Mouse (Mus musculus): ENCODE data around the gene Fat2.

Fat2 gene

DNA sequence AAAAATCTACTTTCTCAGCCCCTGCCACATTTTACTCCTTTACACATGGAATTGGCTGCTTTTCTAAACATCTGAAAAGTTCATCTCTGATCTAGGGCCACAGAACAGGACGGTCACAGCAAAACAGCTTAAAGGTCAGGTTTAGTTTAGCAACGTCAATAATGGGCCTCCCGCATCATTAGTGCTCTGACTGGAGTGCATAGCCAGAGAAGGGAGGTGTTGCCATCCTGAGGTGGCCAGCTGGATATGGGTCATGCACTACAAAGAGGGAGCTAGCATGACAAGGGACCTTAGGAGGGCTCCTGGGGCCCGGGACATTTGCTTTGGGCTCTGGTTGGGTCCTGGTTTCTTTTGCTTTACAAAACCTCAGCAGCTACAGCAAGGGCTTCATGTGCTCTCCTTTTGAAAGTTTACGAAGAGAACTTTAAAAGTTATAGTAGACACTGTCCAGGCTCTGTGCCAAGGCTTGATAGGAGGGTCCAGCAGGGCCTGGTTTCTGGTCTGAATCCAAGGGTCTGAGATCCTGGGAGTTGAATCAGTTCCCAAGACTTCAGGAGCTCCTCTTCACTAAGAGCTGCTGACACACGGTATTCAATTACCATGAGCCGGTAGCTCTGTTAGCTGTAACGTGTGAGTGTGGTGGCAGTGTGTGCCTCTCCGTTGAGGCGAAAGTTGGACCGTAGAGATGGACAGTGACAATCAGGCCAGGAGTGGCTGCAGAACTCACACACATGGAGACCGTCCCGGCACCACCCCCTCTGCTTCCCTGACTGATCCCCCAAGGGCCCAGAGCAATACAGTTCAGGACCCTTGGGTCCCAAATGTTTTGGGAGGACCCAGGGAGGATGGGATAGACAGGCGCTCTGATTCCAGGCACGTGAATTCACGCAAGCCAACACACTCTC is 6.2 kb downstream of the Fat2 start:
- DNase-seq: peak; percentile 32

DNA sequence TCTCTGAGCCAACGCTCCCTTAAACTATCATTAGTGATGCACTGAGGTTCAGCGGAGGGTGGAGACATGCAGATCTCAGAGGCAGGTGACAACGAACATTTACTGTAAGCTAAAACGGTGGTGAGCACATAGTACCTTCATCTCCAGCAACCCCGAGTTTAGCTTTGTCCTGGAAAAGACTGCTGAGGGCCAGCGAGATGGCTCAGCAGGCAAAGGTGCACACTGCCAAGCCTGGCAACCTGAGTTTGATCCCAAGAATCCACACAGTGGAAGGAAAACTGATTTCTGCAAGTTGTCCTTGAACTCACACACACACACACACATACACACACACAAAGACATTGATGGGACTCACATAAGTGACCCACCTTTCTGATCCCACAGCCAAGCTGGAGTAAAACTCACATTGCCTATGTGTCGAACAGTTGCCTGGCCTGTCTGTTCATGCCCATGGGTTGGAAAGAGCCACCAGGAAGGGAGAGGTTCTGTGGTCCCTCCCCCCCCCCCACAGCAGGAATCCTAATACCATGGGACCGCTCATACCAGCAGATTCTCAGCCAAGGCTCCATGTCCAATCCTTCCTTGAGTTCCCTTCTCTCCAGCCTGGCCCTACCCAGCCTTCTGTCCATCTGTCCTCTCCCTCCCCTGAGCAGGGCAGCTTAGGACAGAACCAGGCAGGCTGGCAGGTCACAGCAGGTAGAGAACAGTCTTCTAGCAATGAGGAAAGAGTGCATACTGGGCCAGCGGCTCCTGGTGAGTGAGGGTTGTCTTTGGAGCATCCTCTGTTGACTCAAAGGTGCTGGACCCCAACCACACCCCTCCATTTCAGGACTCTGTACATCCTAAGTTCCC is 8.6 kb downstream of the Fat2 start:
- no peak for DNase-seq

DNA sequence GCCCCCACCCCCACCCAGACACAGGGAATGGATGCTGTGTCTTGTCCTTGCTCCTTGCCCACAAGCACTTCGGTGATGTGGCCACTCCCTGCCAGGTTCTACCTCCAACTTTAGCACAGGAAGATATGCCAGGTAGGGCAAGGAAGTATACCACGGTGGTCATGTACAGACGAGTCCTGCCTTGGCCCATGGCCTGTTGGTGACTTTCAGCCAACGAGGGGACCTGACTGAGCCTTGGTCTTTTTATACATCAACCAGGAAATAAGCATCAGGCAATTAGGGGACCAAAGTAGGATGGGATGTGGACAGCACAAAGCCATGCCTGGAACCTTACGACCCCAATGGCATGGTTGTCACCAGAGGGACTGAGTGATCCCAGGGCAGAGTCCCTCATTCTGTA is 9.3 kb downstream of the Fat2 start:
- no peak for DNase-seq

DNA sequence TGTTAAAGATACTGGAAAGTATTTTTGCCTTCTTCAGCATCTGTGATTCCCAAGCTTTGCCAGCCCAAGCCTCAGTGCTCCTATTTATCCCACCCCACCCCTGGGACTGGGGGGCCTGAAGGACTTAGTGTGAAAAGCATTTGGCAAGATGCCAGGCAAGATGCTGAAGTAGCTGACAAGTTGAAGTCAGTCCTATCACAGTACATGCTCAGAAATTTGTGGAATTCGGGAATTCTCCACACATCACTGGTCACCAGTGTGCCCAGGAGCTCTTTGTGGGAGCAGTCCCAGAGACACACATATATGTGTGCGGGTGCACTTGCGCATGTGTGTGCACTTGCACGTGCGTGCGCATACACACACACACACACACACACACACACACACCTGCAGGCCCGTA is 10.2 kb downstream of the Fat2 start:
- peak; percentile 37 for DNase-seq

DNA sequence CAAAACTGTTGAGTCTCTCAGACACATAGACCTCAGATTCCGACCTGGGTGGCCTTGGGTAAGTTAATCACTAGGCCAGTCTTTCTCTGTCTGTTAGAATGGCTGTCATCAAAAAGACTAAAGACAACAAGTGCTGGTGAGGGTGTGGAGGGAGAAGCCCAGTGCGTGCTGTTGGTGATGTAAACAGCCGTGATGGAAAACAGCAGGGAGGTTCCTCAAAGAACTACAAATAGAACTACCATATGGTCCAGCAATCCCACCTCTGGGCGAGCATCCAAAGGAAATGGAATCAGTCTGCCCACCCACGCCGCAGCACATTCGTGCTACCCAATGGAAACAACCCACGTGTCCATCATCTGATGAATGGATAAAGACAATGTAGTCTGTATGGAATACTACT is 12.5 kb downstream of the Fat2 start:
- no peak for DNase-seq

DNA sequence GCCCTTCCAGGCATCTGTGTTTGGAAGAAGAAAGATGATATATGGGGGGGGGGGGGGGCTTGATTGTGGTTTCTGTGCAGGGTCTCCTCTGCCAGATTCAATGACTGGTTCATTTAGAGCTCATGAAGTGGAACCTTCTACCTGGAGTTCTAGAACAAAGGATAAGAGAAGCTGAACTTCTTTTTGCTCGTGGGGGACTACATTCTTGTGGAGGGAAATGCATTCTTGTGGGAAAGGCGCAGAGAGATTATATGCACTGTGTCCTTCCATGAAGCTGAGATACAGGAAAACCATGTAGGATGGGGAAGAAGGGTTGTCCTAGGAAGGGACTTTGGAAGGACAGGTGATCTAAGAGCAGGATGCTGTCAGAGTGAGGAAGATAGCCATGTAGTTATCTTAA is 15.4 kb downstream of the Fat2 start:
- DNase-seq: no peak

DNA sequence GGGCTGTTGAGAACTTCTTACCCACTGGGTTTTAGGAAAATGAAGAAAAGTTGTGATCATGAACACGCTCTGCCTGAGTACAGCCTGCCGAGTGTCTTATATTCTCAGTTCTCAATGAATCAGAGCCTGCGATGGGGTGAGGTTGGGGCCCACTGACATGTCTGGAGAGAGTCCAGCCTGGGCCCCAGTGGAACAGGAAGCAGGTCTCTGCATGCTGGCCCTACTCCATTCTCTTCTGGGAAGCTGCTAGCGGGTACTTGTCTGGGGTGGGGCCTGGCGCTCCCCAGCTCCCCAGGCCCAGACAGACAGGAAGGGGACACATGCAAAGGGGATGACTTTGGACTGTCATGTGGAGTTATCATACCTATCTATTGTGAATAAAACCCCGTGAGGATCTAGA is 20.4 kb downstream of the Fat2 start:
- DNase-seq: no peak

DNA sequence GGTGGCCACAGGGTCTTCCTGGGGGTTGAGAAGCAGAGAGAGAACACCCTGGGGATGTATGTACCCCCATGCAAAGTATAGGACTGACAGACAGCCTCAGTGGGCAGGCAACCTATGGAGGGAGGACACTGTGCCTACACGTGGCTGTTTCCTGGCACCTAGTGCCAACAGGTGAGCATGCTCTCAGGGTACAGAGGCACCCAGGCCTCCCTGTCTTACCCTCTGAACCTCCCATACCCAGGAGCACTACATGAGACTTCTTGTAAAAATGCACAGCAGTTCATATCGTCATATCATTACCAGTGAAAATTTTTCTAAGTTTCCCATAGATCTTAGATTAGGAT is 21.7 kb downstream of the Fat2 start:
- DNase-seq: no peak

DNA sequence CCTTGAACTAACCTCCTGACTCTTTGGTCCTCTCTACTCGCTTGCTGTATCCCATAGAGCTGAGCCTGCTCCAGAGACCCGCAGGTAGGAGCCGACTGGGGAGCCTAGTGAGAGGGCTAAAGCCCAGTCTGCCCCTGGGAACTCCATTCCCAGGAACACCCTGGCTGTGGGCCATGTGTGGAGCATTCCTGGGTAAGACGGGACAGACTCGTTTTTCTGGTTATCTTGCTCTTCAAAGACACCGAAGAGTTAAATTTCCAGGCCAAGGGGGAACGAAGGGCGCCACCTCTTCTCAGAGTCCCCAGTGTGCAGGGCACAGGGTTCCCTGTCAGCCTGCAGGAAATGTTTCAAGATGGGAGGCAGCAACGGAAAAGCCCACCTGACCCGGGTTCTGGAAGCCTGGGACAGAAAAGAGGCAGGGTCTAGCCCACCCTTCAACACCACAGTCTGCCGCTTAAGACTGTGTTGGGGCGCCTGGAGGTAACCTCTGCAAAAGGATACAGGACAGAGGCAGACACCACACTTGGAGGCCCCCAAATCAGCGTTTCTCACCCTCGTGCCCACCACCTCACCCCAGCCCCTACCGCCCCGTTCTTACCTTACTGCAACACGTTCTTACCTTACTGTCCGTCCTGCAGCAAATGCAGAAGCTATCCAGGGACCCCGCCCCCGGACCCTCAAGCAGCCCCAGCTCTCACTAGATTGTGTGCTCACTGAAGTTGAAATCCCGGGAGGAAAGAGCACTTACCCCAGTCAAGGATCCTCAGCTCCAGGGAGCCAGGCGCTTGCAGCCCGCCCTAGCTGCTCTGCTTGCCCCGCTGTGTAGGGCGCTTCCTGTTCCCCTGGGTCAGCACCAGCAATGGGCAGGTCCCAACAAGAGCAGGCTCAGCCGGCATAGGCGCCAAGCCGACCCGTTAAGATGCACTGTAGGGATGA is 22.3 kb downstream of the Fat2 start:
- DNase-seq: peak; percentile 16

DNA sequence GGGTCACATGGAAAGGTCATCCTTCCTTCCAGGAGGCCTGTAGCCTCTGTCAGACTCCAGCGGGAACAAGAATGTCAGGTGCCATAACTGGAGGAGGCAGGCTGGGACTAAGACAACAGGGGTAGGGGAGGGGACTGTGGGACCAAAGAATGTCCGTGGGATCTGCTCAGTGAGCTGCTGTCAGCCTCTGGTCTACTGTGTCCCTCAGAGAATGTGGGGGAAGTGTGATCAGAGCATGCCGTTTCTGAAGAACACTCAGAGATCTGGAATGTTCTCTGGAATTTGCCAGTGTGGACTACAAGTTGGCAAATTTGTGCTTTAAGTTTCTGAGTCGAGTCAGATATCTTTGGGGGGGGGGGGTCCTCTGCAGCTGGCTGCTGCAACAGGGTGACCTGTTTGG is 34.0 kb downstream of the Fat2 start:
- DNase-seq: no peak

DNA sequence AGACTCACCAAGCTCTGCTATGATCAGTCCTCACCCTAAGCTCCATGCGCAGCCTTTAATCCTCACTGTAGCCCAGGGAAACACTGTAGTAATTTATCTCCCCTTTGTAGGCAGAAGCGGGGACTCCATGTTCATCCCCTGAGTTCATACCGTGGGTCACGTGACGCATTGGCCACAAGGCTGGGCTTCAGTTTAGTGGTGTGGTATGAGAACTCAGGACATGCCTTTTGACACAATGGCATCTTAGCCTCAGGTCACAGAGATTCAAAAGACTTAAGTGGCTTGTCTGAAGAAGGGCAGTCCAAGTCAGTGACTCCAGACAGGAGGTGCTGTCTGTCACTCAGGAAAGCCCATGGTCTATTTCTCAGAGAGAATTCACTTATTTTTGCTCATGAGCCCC is 43.2 kb downstream of the Fat2 start:
- no peak for DNase-seq

DNA sequence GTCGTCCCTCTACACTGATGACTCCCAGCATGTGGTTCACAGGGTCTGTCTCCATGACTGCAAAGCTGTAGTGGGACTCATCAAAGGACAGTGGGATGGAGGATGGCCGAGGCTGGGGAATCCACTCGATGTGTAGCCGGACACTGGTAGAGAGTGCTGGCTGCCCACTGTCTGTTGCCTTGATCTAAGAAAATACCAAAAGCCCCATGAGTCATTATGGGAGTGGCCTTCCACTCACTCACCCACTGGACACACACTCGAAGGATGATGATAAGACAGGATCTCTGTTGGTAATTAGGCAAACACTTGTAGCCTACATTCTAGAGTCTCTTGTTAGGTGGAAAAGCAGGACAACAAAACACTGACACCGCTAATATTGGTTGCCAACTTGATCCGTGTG is 44.5 kb downstream of the Fat2 start:
- no peak for DNase-seq

DNA sequence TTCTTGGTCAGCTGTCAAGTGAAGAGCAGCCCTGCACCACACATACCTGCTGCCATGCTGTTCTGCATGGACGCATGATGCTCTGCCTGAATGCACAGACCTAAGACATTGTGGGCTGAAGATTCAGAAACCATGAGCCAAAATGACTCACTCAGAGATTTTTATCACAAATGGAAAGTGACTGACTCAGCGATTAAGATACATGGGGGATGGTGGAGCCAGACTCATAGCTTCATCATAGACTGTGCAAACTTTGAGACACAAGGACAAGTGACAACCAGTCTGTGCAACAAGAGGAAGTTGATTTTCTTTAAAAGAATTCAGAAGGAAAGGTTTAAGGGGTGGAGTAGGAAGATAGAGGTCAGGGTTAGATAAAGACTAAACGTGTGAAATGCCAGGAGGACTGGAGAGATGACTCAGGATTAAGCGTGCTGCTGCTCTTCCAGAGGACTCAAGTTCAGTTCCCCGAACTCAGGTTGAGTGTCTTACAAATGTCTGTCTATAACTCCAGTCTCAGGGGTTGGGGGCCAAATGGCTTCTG is 46.4 kb downstream of the Fat2 start:
- DNase-seq: no peak

DNA sequence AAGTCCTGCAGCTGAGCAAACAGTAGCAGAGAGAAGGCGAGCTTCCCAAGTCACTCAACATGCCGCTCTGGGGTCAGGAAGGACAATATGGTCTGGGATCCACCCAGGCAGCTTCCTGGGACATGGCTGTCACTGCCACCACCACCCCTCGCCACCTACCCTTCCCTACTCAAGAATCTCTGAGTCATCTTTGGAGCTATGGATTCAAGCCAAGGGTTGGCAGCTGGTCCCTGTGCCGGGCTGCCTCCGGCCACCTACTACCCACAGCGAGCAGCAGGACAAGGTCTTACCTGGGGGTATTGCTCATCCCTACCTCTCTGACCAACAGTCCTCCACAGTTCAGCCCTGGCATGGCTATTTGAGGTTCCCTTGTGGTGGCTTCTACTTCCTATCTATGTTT is 61.6 kb downstream of the Fat2 start:
- no peak for DNase-seq

DNA sequence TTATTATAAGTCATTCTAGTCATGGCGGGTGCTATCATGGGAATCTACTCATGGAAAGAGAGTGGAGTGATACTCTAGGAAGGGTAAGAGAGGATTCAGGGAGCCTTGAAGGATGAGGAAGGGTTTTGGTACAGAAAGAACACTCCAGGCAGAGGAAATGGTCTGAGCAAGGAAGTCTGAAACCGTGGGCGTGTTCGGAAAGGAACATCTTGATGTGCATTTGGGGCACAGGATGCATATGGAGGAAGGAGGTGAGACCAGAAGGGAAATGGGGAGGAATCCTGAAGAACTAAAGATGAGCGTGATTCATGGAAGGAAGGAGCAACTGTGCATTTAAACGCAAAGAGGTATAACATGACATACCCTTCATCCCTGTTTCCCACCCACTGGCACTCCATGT is 67.8 kb downstream of the Fat2 start:
- no peak for DNase-seq

DNA sequence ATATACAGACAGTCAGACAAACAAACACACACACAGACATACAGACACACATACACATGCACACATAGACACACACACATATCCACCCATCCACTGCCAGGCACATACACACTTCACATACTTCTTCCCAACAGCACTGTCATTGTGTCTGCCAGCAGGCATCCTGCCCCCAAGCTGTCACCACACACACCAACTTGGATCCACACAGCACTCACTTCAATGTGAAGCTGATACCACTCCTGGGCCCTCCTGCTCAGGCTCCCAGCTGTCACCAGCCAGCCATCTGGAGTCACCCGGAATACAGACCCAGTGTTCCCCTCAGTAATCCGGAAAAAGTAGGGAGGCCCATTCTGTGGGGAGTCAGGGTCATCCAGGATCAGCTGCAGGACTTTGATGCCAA is 70.7 kb downstream of the Fat2 start:
- DNase-seq: no peak

DNA sequence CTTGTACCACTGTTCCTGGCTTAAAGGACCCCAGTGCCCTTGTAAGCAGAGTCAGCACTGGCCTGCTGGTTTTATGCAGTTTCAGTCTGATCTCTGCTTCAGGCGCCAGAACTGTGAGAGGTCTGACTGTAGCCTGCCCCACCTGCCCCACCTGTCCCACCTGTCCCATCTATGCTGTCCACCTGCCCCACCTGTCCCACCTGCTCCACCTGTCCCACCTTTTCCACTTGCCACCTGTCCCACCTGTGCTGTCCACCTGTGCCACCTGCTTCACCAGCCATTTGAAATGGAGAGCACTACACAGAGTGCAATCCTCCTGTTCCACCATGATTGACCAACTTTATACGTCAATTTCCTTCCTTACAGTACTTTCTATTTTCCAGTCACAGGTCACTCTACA is 72.0 kb downstream of the Fat2 start:
- DNase-seq: no peak

DNA sequence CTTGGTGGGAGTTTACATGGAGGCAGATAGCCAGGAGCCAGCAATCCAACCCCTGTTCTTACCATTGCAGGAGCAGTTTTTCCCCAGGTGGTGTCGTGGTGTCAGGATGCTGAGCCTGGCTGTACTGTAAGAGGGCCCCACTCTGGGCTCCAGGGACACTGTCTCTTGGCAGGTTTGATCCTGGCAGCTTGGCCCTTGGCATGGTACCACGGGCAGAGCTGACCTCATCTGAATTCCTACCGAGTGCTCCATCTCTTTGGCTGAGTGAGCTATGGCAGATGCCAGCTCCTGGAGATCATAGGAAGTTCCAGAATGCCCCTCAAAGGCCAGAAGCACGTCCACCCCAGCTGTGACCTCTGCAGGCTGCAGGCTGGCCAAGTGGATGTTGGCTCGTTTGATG is 74.4 kb downstream of the Fat2 start:
- no peak for DNase-seq

DNA sequence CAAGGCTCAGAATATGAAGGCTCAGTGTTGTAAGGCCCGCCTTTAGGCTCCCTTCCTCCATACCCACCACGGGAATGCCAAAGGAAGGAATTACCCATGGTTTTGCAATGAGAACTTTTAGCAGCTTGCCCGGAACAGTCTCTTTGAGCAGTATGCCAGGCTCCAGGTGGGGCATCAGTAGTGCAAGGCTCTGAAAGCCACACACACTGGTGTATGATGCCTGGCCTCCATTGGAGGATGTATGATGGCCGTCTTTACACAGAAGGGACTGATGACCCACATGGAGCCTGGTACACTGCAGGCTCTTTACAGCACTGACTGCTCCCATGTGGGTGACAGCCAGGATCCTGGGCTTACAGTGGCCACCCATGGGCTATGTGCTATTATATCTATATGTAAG is 75.3 kb downstream of the Fat2 start:
- no peak for DNase-seq

DNA sequence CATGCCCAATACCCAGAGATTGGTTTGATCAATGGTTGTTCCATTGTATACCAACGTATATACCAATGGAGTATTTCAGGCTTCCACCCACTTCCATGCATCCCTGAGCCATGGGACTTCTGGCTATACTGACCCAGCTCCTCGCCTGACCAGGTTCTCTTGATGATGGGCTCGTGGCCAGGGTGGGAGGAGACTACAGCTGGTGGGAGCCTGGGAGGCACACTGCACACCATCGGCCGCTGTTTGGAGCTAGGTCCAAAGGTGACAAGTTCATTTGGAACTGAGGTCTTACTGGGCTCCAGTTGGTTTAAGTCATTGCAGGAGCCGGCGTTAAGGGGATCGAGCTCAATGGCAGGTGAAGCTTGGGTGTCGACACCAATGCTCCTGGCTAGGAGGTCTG is 83.0 kb downstream of the Fat2 start:
- DNase-seq: peak; percentile 67

DNA sequence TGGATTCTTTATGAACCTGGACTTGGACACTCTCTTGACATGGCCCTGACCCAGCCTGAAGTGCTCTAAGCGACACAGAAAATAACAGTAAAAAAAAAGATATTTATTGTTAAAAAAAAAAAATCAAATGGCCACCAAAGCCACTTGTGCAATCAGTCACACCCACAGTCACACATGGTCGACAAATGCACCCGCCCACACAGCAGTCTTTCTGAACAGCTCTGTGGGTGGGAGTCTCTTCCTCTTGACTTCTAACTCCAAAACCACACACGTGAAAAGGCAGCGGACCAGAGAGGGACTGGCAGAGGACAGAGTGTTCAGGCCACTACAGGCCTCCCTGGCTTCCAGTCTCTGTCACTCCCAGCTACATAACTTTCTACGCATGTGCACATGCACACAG is 85.8 kb downstream of the Fat2 start:
- DNase-seq: no peak

DNA sequence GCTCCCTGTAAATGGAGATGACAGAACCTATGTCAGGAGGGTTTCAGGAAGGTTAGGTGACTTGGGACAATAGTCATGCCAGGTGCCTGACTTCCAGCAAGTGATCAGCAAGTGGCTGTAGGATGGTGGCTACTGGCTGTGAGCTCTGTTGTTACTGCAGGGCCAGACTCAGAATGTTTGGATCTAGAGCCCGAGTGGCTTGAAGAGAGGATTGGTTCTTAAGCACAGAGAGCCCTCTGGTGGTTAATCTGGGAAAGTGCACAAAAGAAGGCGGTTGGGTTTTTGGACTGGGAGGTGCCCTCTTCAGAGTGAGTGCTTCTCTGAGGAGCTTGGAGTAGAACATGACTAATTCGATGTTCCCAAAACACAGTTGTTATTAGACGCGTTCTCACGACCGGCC is 95.8 kb downstream of the Fat2 start:
- DNase-seq: peak; percentile 80

DNA sequence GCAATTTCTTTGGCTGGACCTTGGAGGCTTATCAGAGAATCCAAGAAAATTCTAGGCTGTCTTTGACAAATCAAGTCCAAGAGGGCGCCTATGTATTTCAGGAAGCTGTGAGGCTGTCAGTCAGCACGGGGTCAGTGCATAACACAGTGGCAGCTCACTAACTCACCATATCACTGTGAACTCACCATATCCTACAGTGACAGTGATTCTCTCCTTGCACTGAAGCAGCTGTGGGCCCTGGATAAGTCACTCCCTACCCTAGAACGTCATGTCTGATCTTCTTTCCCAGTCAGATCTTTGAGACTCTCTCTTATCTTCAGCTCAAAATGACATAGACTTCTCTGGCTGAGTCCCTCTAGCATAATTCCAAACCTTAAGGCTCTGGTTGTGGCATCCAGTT is 96.9 kb downstream of the Fat2 start:
- no peak for DNase-seq
